Mouse (Mus musculus): ENCODE results near the gene Fam69b. TPM values are rescaled to one million over a fixed set of nuclear protein-coding genes. Genes with fewer than 3 reads are reported as not detected.

Gene Fam69b
- polyA plus RNA-seq, 2 experiments, result 0.70 to 0.78 TPM

GRCm38 (mm10) chr2:26632541-26633395, 4.5 kb downstream of the Fam69b start:
- ATAC-seq (ENCODE audit: insufficient read depth), result no peak
- Histone ChIP-seq H3K4me2 (ENCODE audit: low read depth) (no peak overlapping the region), H3K9me3 (ENCODE audit: control insufficient read depth, low read length) (no peaks in the 10 kb centered on the region), H3K4me3 (ENCODE audit: insufficient read depth in 1 of 2, low read depth in 2 of 2, low read length in 2 of 2) (no peak overlapping the region), H3K27me3 (ENCODE audit: control insufficient read depth, insufficient read depth, low read length) (peaks cover 9% of the 10 kb centered on the region), H3K36me3 (replicated peaks; ENCODE audit: control insufficient read depth, insufficient read depth, low read depth) (peaks cover 17% of the 10 kb centered on the region), H3K27ac (no peak overlapping the region), H3K4me1 (replicated peaks; ENCODE audit: control insufficient read depth in 2 of 2, insufficient read depth in 2 of 2, low read length in 1 of 2) (peaks cover 0 to 1% of the 10 kb centered on the region in 2 experiments; a peak in 1 of 4 replicates), H3K9ac (replicated peaks) (no peak overlapping the region)
- DNase-seq (ENCODE audit: low read depth in 3 of 3, low spot score in 3 of 3), result no peak
- whole genome bisulfite sequencing (ENCODE audit: insufficient replicate concordance), result 67% methylated on average over 16 of the region's 16 CpGs
- no peak for TF ChIP-seq CTCF (IDR thresholded peaks at IDR 0.05; ENCODE audit: low read depth)
- no peak for TF ChIP-seq EP300 (IDR thresholded peaks at IDR 0.05; ENCODE audit: low read depth)

GRCm38 (mm10) chr2:26633953-26634530, 5.8 kb downstream of the Fam69b start:
- no peak overlapping the region for H3K9ac ChIP-seq (replicated peaks)
- DNase-seq (ENCODE audit: low read depth in 3 of 3, low spot score in 3 of 3), result no peak
- H3K4me2 ChIP-seq (ENCODE audit: low read depth), result no peak overlapping the region
- peaks cover 22% of the 10 kb centered on the region for H3K36me3 ChIP-seq (replicated peaks; ENCODE audit: control insufficient read depth, insufficient read depth, low read depth)
- H3K4me3 ChIP-seq (ENCODE audit: insufficient read depth in 1 of 2, low read depth in 2 of 2, low read length in 2 of 2), result no peak overlapping the region
- no peaks in the 10 kb centered on the region for H3K9me3 ChIP-seq (ENCODE audit: control insufficient read depth, low read length)
- peaks cover 7 to 14% of the 10 kb centered on the region in 2 experiments for H3K4me1 ChIP-seq (replicated peaks; ENCODE audit: control insufficient read depth in 2 of 2, insufficient read depth in 2 of 2, low read length in 1 of 2)
- TF ChIP-seq CTCF (IDR thresholded peaks at IDR 0.05; ENCODE audit: low read depth) (no peak), EP300 (IDR thresholded peaks at IDR 0.05; ENCODE audit: low read depth) (no peak)
- peak; percentile 8; the same call in 1 of the 2 replicates for ATAC-seq (ENCODE audit: insufficient read depth)
- H3K27me3 ChIP-seq (ENCODE audit: control insufficient read depth, insufficient read depth, low read length), result peaks cover under 1% of the 10 kb centered on the region; the same call in 1 of the 2 replicates
- 50% methylated on average over 4 of the region's 4 CpGs for WGBS (ENCODE audit: insufficient replicate concordance)
- H3K27ac ChIP-seq, result no peak overlapping the region

DNA sequence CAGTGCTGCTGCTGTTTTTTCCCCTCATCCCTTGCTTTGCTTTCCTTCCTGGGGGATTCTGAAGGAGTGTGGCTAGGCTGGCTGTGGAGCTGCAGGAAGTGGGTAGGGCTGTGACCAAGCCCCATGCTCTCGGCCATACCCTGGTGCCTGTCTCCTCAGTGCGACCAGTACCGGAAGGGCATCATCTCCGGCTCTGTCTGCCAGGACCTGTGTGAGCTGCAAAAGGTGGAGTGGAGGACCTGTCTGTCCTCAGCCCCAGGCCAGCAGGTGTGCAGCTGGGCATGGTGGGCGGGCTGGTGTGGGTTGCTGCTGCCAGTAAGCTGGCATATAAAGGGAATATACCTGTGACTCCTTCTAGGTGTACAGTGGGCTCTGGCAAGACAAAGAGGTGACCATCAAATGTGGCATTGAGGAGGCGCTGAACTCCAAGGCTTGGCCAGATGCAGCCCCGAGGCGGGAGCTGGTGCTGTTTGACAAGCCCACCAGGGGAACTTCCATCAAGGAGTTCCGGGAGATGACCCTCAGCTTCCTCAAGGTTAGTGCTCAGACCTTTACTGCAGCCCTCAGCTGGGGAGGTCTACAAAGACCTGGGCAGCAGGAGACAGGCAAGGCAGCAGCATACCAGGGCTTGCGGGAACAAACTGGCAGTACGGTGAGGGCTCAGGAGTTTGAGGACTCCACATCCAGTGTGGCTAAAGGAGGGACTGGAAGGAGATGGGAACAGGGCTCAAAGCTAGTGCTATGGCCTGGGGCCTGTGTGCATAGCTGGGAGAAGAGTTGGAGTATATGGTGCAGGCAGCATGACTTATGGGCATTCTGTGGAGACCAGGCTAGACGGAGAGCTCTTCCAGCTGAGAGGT, 6.6 kb downstream of the Fam69b start:
- H3K4me3 ChIP-seq (ENCODE audit: insufficient read depth in 1 of 2, low read depth in 2 of 2, low read length in 2 of 2), result no peak overlapping the region
- H3K4me1 ChIP-seq (replicated peaks; ENCODE audit: control insufficient read depth in 2 of 2, insufficient read depth in 2 of 2, low read length in 1 of 2), result peaks cover 7 to 15% of the 10 kb centered on the region in 2 experiments
- no peaks in the 10 kb centered on the region for H3K9me3 ChIP-seq (ENCODE audit: control insufficient read depth, low read length)
- H3K36me3 ChIP-seq (replicated peaks; ENCODE audit: control insufficient read depth, insufficient read depth, low read depth), result peaks cover 22% of the 10 kb centered on the region
- H3K4me2 ChIP-seq (ENCODE audit: low read depth), result no peak overlapping the region
- no peak overlapping the region for H3K9ac ChIP-seq (replicated peaks)
- no peaks in the 10 kb centered on the region for H3K27me3 ChIP-seq (ENCODE audit: control insufficient read depth, insufficient read depth, low read length)
- TF ChIP-seq EP300 (IDR thresholded peaks at IDR 0.05; ENCODE audit: low read depth) (no peak), CTCF (IDR thresholded peaks at IDR 0.05; ENCODE audit: low read depth) (no peak)
- no peak overlapping the region for H3K27ac ChIP-seq
- DNase-seq (ENCODE audit: low read depth in 3 of 3, low spot score in 3 of 3), result no peak
- ATAC-seq (ENCODE audit: insufficient read depth), result no peak; the same call in 1 of the 2 replicates
- WGBS (ENCODE audit: insufficient replicate concordance), result 31% methylated on average over 12 of the region's 12 CpGs

- ATAC-seq (ENCODE audit: insufficient read depth) (peak; percentile 6; the same call in 1 of the 2 replicates), DNase-seq (ENCODE audit: low read depth in 3 of 3, low spot score in 3 of 3) (no peak)
- H3K27me3 ChIP-seq (ENCODE audit: control insufficient read depth, insufficient read depth, low read length), result no peaks in the 10 kb centered on the region
- H3K4me3 ChIP-seq (ENCODE audit: insufficient read depth in 1 of 2, low read depth in 2 of 2, low read length in 2 of 2), result no peak overlapping the region
- H3K27ac ChIP-seq, result no peak overlapping the region
- H3K9me3 ChIP-seq (ENCODE audit: control insufficient read depth, low read length), result no peaks in the 10 kb centered on the region
- peaks cover 7 to 20% of the 10 kb centered on the region in 2 experiments for H3K4me1 ChIP-seq (replicated peaks; ENCODE audit: control insufficient read depth in 2 of 2, insufficient read depth in 2 of 2, low read length in 1 of 2)
- no peak overlapping the region for H3K4me2 ChIP-seq (ENCODE audit: low read depth)
- WGBS (ENCODE audit: insufficient replicate concordance), result 57% methylated on average over 21 of the region's 21 CpGs
- no peak for TF ChIP-seq EP300 (IDR thresholded peaks at IDR 0.05; ENCODE audit: low read depth)
- no peak for TF ChIP-seq CTCF (IDR thresholded peaks at IDR 0.05; ENCODE audit: low read depth)
- H3K9ac ChIP-seq (replicated peaks), result no peak overlapping the region
- peaks cover 22% of the 10 kb centered on the region for H3K36me3 ChIP-seq (replicated peaks; ENCODE audit: control insufficient read depth, insufficient read depth, low read depth)
These were observed 7.5 kb downstream of the Fam69b start for GRCm38 (mm10) chr2:26635489-26636324.
